Mouse (Mus musculus) layer of hippocampus, postnatal 10 days (tissue): ENCODE measurements around the gene Erap1. TPM values are rescaled to one million over a fixed set of nuclear protein-coding genes. Genes with fewer than 3 reads are reported as not detected.

Experiments used
- total RNA-seq, 2 experiments: library from RNA; stranded (reverse); gene quantifications; 2 replicates each; pipeline ENCODE4 v1.2.3; 2021

The Erap1 gene
- total RNA-seq, 2 experiments from 2014 or later = 9.6 to 10.0 TPM

Other genes with a start within 250 kb of the Erap1 start
- gene Zfp72, start 248.7 kb upstream of the Erap1 start, total RNA-seq = 1 to 10 TPM; 4.1 to 5.2 TPM
- 100 to 1,000 TPM; 403 to 422 TPM for gene Ftl1-ps1, start 239.9 kb upstream of the Erap1 start, total RNA-seq
- gene Zfp825, start 145.6 kb upstream of the Erap1 start, total RNA-seq = 1 to 10 TPM; 4.9 to 8.4 TPM
- gene Cast, start 169.2 kb downstream of the Erap1 start, total RNA-seq = 1 to 10 TPM; 6.1 to 7.8 TPM